Mouse (Mus musculus) 3T3-L1 (cell line): Measurements from ENCODE around the gene Macf1.

Source experiments
- DNase-seq: peaks from one replicate; pipeline ENCODE4 v3.0.0-alpha.2; 2015; ENCODE audit warnings: low read depth, low spot score

The Macf1 gene

DNA sequence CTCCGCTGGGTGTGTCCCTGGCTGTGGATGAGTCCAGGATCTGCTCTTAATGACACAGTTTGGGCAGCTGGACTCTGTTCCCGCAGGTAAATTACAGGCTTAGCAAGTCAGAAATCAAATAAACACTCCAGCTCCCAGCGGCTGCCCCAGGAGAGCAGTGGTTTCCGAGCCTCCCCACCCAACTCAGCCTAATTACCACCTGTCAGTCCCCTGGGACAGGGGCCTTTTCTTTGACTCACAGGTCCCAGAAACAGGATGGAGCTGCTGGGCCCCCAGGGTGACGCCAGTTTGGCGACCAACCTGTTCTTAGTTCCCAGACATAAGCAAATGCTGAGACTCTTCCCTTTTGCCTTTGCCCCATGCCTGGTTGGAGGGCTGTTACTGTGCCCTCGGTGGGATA is 372.3 kb downstream of the Macf1 start:
- DNase-seq = no peak

DNA sequence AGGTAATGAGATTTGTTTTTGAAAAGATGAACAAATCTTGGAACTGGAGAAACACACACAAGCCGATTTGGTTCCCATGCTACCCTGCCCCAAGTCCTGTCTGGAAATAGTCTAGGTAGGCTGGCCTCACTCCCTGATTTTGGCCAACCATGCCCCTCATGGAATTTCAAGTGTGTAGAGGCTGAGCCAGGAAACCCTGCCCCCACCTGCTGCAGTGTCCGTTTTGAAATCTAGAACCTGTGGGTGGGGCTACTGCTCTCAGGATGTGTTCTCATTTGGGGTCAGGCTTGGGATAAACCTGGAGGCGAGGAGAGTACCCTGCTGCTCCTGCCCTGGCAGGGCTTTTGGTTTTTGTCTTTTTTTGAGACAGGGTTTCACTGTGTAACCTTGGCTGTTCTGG is 375.9 kb downstream of the Macf1 start:
- DNase-seq = no peak

DNA sequence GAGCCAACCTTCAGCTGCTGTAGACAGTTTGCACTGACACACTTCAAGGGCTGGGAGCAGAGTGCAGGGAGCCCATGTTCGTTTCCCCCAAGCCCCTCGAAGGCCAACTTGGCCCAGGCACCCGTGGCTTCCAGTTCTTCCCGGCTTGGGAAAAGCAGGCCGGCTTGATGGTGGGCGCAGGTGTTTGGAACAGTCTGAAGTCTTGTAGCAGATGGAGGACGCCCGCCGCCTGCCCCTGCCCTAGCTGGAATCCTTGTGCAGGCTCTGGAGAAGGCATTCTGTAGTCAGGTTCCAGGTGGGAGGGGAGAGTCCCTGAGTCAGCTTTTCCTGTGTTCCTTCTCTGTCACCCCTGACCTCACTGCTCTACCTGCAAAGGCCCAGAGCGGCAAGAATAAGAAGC is 377.2 kb downstream of the Macf1 start:
- no peak for DNase-seq

DNA sequence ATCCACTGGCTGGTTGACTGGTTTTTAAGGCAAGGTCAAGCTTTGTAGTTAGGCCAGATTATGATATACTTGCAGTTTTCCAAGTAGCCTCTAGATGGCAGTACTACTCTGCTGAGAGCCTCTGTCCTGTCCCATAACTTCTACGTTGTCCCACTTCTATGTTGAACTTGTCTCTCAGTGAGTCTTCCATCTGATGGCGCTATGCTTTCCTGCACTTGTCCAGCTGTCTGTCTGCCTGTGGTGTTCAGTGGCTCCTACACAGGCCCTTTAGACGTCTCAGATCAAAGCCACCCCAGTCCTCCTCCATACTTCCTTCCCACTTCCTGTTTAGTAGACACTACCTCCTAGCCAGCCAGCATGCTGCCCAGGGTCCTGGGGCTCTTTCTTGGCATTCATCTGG is 378.4 kb downstream of the Macf1 start:
- DNase-seq = peak; percentile 81
